Mouse (Mus musculus): ENCODE measurements around the gene Hacd3.
"Not testable (repeated sequence)": the region's sequence is repeated elsewhere in the genome, so short reads cannot be mapped to it uniquely, and the experiment has no call there.

Hacd3 gene

GRCm38 (mm10) chr9:65020991-65021886 is at the start of gene Hacd3:
TSS of gene Hacd3 (minus strand) at chr9:65021693.
- peak; percentile 87 for DNase-seq (ENCODE audit: low spot score)

- DNase-seq (ENCODE audit: low spot score) = peak; percentile 80
Measured at GRCm38 (mm10) chr9:65070587-65070986, 49.1 kb upstream of the Hacd3 start.

- no peak for DNase-seq (ENCODE audit: low spot score)
Measured at GRCm38 (mm10) chr9:65064251-65064650, 42.8 kb upstream of the Hacd3 start.

- DNase-seq (ENCODE audit: low spot score) = no peak
Measured at GRCm38 (mm10) chr9:65050981-65051380, 29.5 kb upstream of the Hacd3 start.

GRCm38 (mm10) chr9:65049422-65049821 is 27.9 kb upstream of the Hacd3 start:
- no peak for DNase-seq (ENCODE audit: low spot score)

- no peak for DNase-seq (ENCODE audit: low spot score)
Measured at GRCm38 (mm10) chr9:65046993-65047392, 25.5 kb upstream of the Hacd3 start.

- DNase-seq (ENCODE audit: low spot score) = no peak
Measured at GRCm38 (mm10) chr9:65041430-65041829, 19.9 kb upstream of the Hacd3 start.

- no peak for DNase-seq (ENCODE audit: low spot score)
Measured at GRCm38 (mm10) chr9:65036861-65037260, 15.4 kb upstream of the Hacd3 start.

- no peak for DNase-seq (ENCODE audit: low spot score)
Measured at GRCm38 (mm10) chr9:65036456-65036855, 15.0 kb upstream of the Hacd3 start.

- peak; percentile 93 for DNase-seq (ENCODE audit: low spot score)
Measured at GRCm38 (mm10) chr9:65032269-65033108, 11.0 kb upstream of the Hacd3 start, which contains the start of gene Dpp8. TSS of gene Dpp8 (plus strand) at chr9:65032414.

GRCm38 (mm10) chr9:65031894-65032268 is 10.4 kb upstream of the Hacd3 start:
- no peak for DNase-seq (ENCODE audit: low spot score)

GRCm38 (mm10) chr9:65031355-65031754 is 9.9 kb upstream of the Hacd3 start:
- not testable (repeated sequence) for DNase-seq (ENCODE audit: low spot score)

GRCm38 (mm10) chr9:65028313-65028712 is 6.8 kb upstream of the Hacd3 start:
- DNase-seq (ENCODE audit: low spot score) = no peak

GRCm38 (mm10) chr9:65027241-65027640 is 5.7 kb upstream of the Hacd3 start:
- DNase-seq (ENCODE audit: low spot score) = no peak

GRCm38 (mm10) chr9:65023447-65023846 is 2.0 kb upstream of the Hacd3 start:
- DNase-seq (ENCODE audit: low spot score) = no peak

- DNase-seq (ENCODE audit: low spot score) = no peak
Measured at GRCm38 (mm10) chr9:65022580-65023135, 1.2 kb upstream of the Hacd3 start.

- DNase-seq (ENCODE audit: low spot score) = no peak
Measured at GRCm38 (mm10) chr9:65021887-65022579, 540 bp upstream of the Hacd3 start.

- DNase-seq (ENCODE audit: low spot score) = no peak
Measured at GRCm38 (mm10) chr9:65020128-65020527, 1.4 kb downstream of the Hacd3 start.

- DNase-seq (ENCODE audit: low spot score) = no peak
Measured at GRCm38 (mm10) chr9:65019146-65019545, 2.3 kb downstream of the Hacd3 start.

- DNase-seq (ENCODE audit: low spot score) = peak; percentile 56
Measured at GRCm38 (mm10) chr9:65018588-65019121, 2.8 kb downstream of the Hacd3 start.

- no peak for DNase-seq (ENCODE audit: low spot score)
Measured at GRCm38 (mm10) chr9:65017896-65018295, 3.6 kb downstream of the Hacd3 start.

Measured in c-Kit-positive CD71-positive TER-119-positive erythroid progenitor cells, embryonic 14.5 days (primary cell).